28 mouse cellular contexts compared by ENCODE assay signal in genomic region chr11:52011011-52011410, GRCm38 (mm10). TPM values are rescaled to one million over a fixed set of nuclear protein-coding genes. Genes with fewer than 3 reads are reported as not detected.
DNase-seq lines count a peak whose midpoint lies in the region; ATAC-seq and TF ChIP-seq lines count a peak whose summit lies in the region.
"Had no signal": no experiment of that assay in that cellular context is flagged by ENCODE, and none has a peak within 500 bp of the region (broad histone marks: within the 10 kb centered on the region; RNA-seq: fewer than 3 reads in every experiment).

No protein-coding gene starts in this region.

- intact Hi-C loops in gastrocnemius, postnatal 14 days (cut with DNase I; ENCODE audit: low total_unique reads) = no loop called here

- H3K4me2 ChIP-seq in heart, postnatal 0 days (ENCODE audit: low read depth, low read length) = no peak overlapping the region
- peak overlapping the region; percentile 95 for H3K4me2 ChIP-seq in CH12.LX (ENCODE audit: insufficient read depth, low read depth, poor library complexity, severe bottlenecking)
- H3K4me2 ChIP-seq in forebrain, embryonic 13.5 days = no peak overlapping the region
- H3K4me2 ChIP-seq: embryonic facial prominence, embryonic 13.5 days; embryonic facial prominence, embryonic 15.5 days; forebrain, embryonic 12.5 days; forebrain, embryonic 15.5 days had no signal

- peak overlapping the region; percentile 49; the same call in 1 of the 2 replicates for H3K27ac ChIP-seq in heart, postnatal 0 days (ENCODE audit: low read depth)
- no peak overlapping the region for H3K27ac ChIP-seq in CH12.LX (ENCODE audit: insufficient read depth, low read depth)
- no peak overlapping the region for H3K27ac ChIP-seq in forebrain, embryonic 13.5 days
- H3K27ac ChIP-seq: embryonic facial prominence, embryonic 13.5 days; embryonic facial prominence, embryonic 15.5 days; forebrain, embryonic 10.5 days; forebrain, embryonic 12.5 days; forebrain, embryonic 15.5 days had no signal

- H3K9me3 ChIP-seq in heart, postnatal 0 days (replicated peaks; ENCODE audit: control insufficient read depth, low read length) = no peaks in the 10 kb centered on the region
- no peaks in the 10 kb centered on the region for H3K9me3 ChIP-seq in CH12.LX (replicated peaks; ENCODE audit: low read length)
- H3K9me3 ChIP-seq in forebrain, embryonic 13.5 days (replicated peaks) = no peaks in the 10 kb centered on the region
- H3K9me3 ChIP-seq: embryonic facial prominence, embryonic 13.5 days; embryonic facial prominence, embryonic 15.5 days; forebrain, embryonic 10.5 days; forebrain, embryonic 12.5 days; forebrain, embryonic 15.5 days had no signal

- no peak for TF ChIP-seq RAD21 in CH12.LX (IDR thresholded peaks at IDR 0.05; ENCODE audit: low read depth, low read length)

- no peak for DNase-seq in heart, postnatal 0 days (ENCODE audit: low spot score)
- no peak for DNase-seq in heart, adult 18-20 months
- DNase-seq in A20 (ENCODE audit: low read depth, low spot score) = peak; percentile 84
- DNase-seq in CH12.LX (ENCODE audit: extremely low read depth) = peak; percentile 78
- DNase-seq in brain, adult 2 months (ENCODE audit: low read depth, low spot score) = peak; percentile 19
- no peak for DNase-seq in gastrocnemius, postnatal 14 days
- no peak for DNase-seq in ovary, postnatal 10 days (ENCODE audit: low spot score)
- DNase-seq: adrenal gland, adult 8-10 months; adrenal gland, postnatal 14 days; adrenal gland, postnatal 36 days; B cell, adult 2 months; cerebellum, adult 11 months; cerebellum, adult 18-20 months; cerebellum, adult 8-10 months; cerebellum, adult 9-11 months; cerebellum, postnatal 14 days; cerebellum, postnatal 36 days; embryo, embryonic 11 days; forebrain, postnatal 0 days had no signal

- H3K4me3 ChIP-seq in heart, postnatal 0 days (ENCODE audit: low read depth, low read length) = no peak overlapping the region
- H3K4me3 ChIP-seq in CH12.LX (replicated peaks in 1 of 3; ENCODE audit: low read depth in 2 of 3, low read length in 2 of 3, poor library complexity in 1 of 3) = peak overlapping the region; percentile 5 to 37 (median 33)
- H3K4me3 ChIP-seq in forebrain, embryonic 13.5 days = no peak overlapping the region
- H3K4me3 ChIP-seq: embryonic facial prominence, embryonic 13.5 days; embryonic facial prominence, embryonic 15.5 days; erythroblast, embryonic 14.5 days; forebrain, embryonic 10.5 days; forebrain, embryonic 12.5 days; forebrain, embryonic 15.5 days had no signal

- H3K9ac ChIP-seq in heart, postnatal 0 days (replicated peaks; ENCODE audit: low read depth, low read length) = no peak overlapping the region
- H3K9ac ChIP-seq in CH12.LX (ENCODE audit: insufficient read depth, low read depth) = peak overlapping the region; percentile 72
- H3K9ac ChIP-seq in forebrain, embryonic 13.5 days = no peak overlapping the region
- H3K9ac ChIP-seq: embryonic facial prominence, embryonic 13.5 days; embryonic facial prominence, embryonic 15.5 days; forebrain, embryonic 12.5 days; forebrain, embryonic 15.5 days; forebrain, postnatal 0 days had no signal

- no peaks in the 10 kb centered on the region for H3K27me3 ChIP-seq in heart, postnatal 0 days (ENCODE audit: control insufficient read depth, insufficient read depth, low read length)
- H3K27me3 ChIP-seq in CH12.LX (replicated peaks) = no peaks in the 10 kb centered on the region
- no peaks in the 10 kb centered on the region for H3K27me3 ChIP-seq in forebrain, embryonic 13.5 days
- H3K27me3 ChIP-seq: embryonic facial prominence, embryonic 13.5 days; embryonic facial prominence, embryonic 15.5 days; forebrain, embryonic 12.5 days; forebrain, embryonic 15.5 days had no signal

- TF ChIP-seq CTCF in heart, postnatal 0 days (IDR thresholded peaks at IDR 0.05; ENCODE audit: low read depth) = no peak
- TF ChIP-seq CTCF in CH12.LX (conservative IDR thresholded peaks at IDR 0.05 in 1 of 2, IDR thresholded peaks at IDR 0.05 in 1 of 2; ENCODE audit: low read depth in 2 of 2, low read length in 2 of 2) = no peak

- 82% methylated on average over 11 of the region's 11 CpGs for WGBS in heart, postnatal 0 days
- WGBS in forebrain, embryonic 13.5 days = 89% methylated on average over 11 of the region's 11 CpGs

- in situ Hi-C loops in CH12.LX (cut with MboI; ENCODE audit: low pct_ligation_motif_present, low pct_unique_long_range_greater_than_20kb, low sequenced_read_pairs) = no loop called here

- dilution Hi-C loops in CH12.LX (cut with MboI; ENCODE audit: extremely low pct_ligation_motif_present, extremely low pct_unique_long_range_greater_than_20kb, low sequenced_read_pairs) = no loop called here

- no peaks in the 10 kb centered on the region; the same call in 1 of the 2 replicates for H3K36me3 ChIP-seq in heart, postnatal 0 days (replicated peaks; ENCODE audit: control insufficient read depth, insufficient read depth, low read length)
- peaks cover 0 to 15% of the 10 kb centered on the region in 2 experiments for H3K36me3 ChIP-seq in CH12.LX (replicated peaks in 1 of 2; ENCODE audit: control insufficient read depth in 1 of 2, insufficient read depth in 1 of 2, low read length in 1 of 2)
- H3K36me3 ChIP-seq in forebrain, embryonic 13.5 days (ENCODE audit: poor library complexity, severe bottlenecking) = 0 out of 2 replicates have a peak, but pooled peaks cover 8% of the 10 kb centered on the region
- H3K36me3 ChIP-seq: embryonic facial prominence, embryonic 15.5 days had no signal

- no peak for TF ChIP-seq EP300 in heart, postnatal 0 days (IDR thresholded peaks at IDR 0.05; ENCODE audit: low read depth)
- peak; percentile 60; the same call in 1 of the 2 replicates for TF ChIP-seq EP300 in CH12.LX (IDR thresholded peaks at IDR 0.05; ENCODE audit: low read length)

- ATAC-seq in heart, postnatal 0 days (ENCODE audit: insufficient read depth, low read depth) = no peak
- ATAC-seq in forebrain, embryonic 13.5 days = no peak
- ATAC-seq: activated CD4-positive, CD25-positive, alpha-beta regulatory T cell, adult 4 months; CD4-positive, CD25-positive, alpha-beta regulatory T cell, adult 4 months; forebrain, embryonic 15.5 days; forebrain, postnatal 0 days had no signal

- H3K4me1 ChIP-seq in heart, postnatal 0 days (ENCODE audit: control insufficient read depth, insufficient read depth) = 0 out of 2 replicates have a peak, but pooled peaks cover 7% of the 10 kb centered on the region
- peaks cover 12 to 37% of the 10 kb centered on the region in 2 experiments for H3K4me1 ChIP-seq in CH12.LX (ENCODE audit: control insufficient read depth in 1 of 2, insufficient read depth in 2 of 2)
- peaks cover 4% of the 10 kb centered on the region; the same call in 1 of the 2 replicates for H3K4me1 ChIP-seq in forebrain, embryonic 13.5 days
- H3K4me1 ChIP-seq: embryonic facial prominence, embryonic 15.5 days; forebrain, embryonic 10.5 days; forebrain, embryonic 12.5 days; forebrain, embryonic 15.5 days had no signal

- H3K79me2 ChIP-seq in CH12.LX (replicated peaks; ENCODE audit: control insufficient read depth, extremely low read depth, insufficient read depth, poor library complexity, severe bottlenecking) = no peaks in the 10 kb centered on the region

- peak; percentile 47 for TF ChIP-seq POLR2A in CH12.LX (IDR thresholded peaks at IDR 0.05; ENCODE audit: low read depth, low read length)

TF ChIP-seq in CH12.LX, 34 proteins besides CTCF, POLR2A, EP300 and RAD21 (continues in another document):
- no peak for TF ChIP-seq USF1 (IDR thresholded peaks at IDR 0.05; ENCODE audit: low read depth, low read length)
- peak; percentile 36; the same call in 1 of the 2 replicates for TF ChIP-seq NELFE (IDR thresholded peaks at IDR 0.05; ENCODE audit: low read depth, low read length)
- TF ChIP-seq PAX5 (IDR thresholded peaks at IDR 0.05; ENCODE audit: low read length) = no peak
- peak; percentile 36; the same call in 1 of the 2 replicates for TF ChIP-seq ETS1 (conservative IDR thresholded peaks at IDR 0.05; ENCODE audit: low read depth, low read length)
- peak; percentile 37; the same call in 1 of the 2 replicates for TF ChIP-seq MEF2A (IDR thresholded peaks at IDR 0.05; ENCODE audit: borderline replicate concordance, low read depth, low read length)
- no peak for TF ChIP-seq SMC3 (IDR thresholded peaks at IDR 0.05; ENCODE audit: low read depth, low read length)
- no peak for TF ChIP-seq MAFK (IDR thresholded peaks at IDR 0.05; ENCODE audit: insufficient replicate concordance, low read length)
- no peak for TF ChIP-seq UBTF (IDR thresholded peaks at IDR 0.05; ENCODE audit: low read depth, low read length)
- TF ChIP-seq SIN3A (IDR thresholded peaks at IDR 0.05; ENCODE audit: low read length) = 0 out of 2 replicates have a peak, but pooled peaks have one; percentile 27
- no peak for TF ChIP-seq POLR2AphosphoS2 (IDR thresholded peaks at IDR 0.05; ENCODE audit: low read depth, low read length)

RNA-seq across cellular contexts. Expression of gene Cdkl3, which starts 7.0 kb away (rescaled TPM):
- 2.3 and 5.6 TPM in 2 replicates for total RNA-seq in heart, postnatal 0 days (2014; rRNA removed; ENCODE audit: low replicate concordance)
- 13.1 and 16.3 TPM in 2 replicates for polyA plus RNA-seq in heart, postnatal 0 days (2015; fragmentation: Nextera tagmentation; extraction: Ambion mirVana)
- total RNA-seq in heart, adult 18-20 months (2021) = 1 to 10 TPM; 3.6 to 5.1 TPM
- total RNA-seq in CH12.LX (2012; rRNA removed) (4.3 and 4.4 TPM in 2 replicates), CH12.LX (2014; rRNA removed) (8.2 and 9.7 TPM in 2 replicates)
- polyA plus RNA-seq in CH12.LX (2012; ENCODE audit: insufficient read length, low read depth) = 7.3 and 8.0 TPM in 2 replicates
- 1 to 10 TPM; 2.8 to 4.2 TPM for total RNA-seq in gastrocnemius, postnatal 14 days (2021)
- polyA plus RNA-seq in forebrain, embryonic 13.5 days (2015; fragmentation: Nextera tagmentation; extraction: Ambion mirVana) = 15.0 and 21.4 TPM in 2 replicates
- polyA plus RNA-seq: erythroblast, embryonic 14.5 days had no signal

RNA-seq across cellular contexts. Expression of gene Ube2b, which starts 10.4 kb away (rescaled TPM):
- 169 and 261 TPM in 2 replicates for total RNA-seq in heart, postnatal 0 days (2014; rRNA removed; ENCODE audit: low replicate concordance)
- 404 and 412 TPM in 2 replicates for polyA plus RNA-seq in heart, postnatal 0 days (2015; fragmentation: Nextera tagmentation; extraction: Ambion mirVana)
- 100 to 1,000 TPM; 265 to 312 TPM for total RNA-seq in heart, adult 18-20 months (2021)
- total RNA-seq in CH12.LX (2012; rRNA removed) (70.5 and 76.7 TPM in 2 replicates), CH12.LX (2014; rRNA removed) (230 and 250 TPM in 2 replicates)
- polyA plus RNA-seq in CH12.LX (2012; ENCODE audit: insufficient read length, low read depth) = 226 and 278 TPM in 2 replicates
- total RNA-seq in gastrocnemius, postnatal 14 days (2021) = 100 to 1,000 TPM; 248 to 274 TPM
- 276 and 301 TPM in 2 replicates for polyA plus RNA-seq in forebrain, embryonic 13.5 days (2015; fragmentation: Nextera tagmentation; extraction: Ambion mirVana)

RNA-seq across cellular contexts. Expression of gene Cdkn2aipnl, which starts 43.5 kb away (rescaled TPM):
- total RNA-seq in heart, postnatal 0 days (2014; rRNA removed; ENCODE audit: low replicate concordance) = 37.6 and 58.0 TPM in 2 replicates
- 40.7 and 46.9 TPM in 2 replicates for polyA plus RNA-seq in heart, postnatal 0 days (2015; fragmentation: Nextera tagmentation; extraction: Ambion mirVana)
- total RNA-seq in heart, adult 18-20 months (2021) = 10 to 100 TPM; 10.5 to 11.3 TPM
- total RNA-seq in CH12.LX (2012; rRNA removed) = 170 and 172 TPM in 2 replicates
- 256 and 271 TPM in 2 replicates for total RNA-seq in CH12.LX (2014; rRNA removed)
- 200 and 219 TPM in 2 replicates for polyA plus RNA-seq in CH12.LX (2012; ENCODE audit: insufficient read length, low read depth)
- total RNA-seq in gastrocnemius, postnatal 14 days (2021) = 10 to 100 TPM; 14.8 to 16.2 TPM
- 114 and 121 TPM in 2 replicates for polyA plus RNA-seq in forebrain, embryonic 13.5 days (2015; fragmentation: Nextera tagmentation; extraction: Ambion mirVana)

Comparison
In these comparisons a context has a peak if more than half of its experiments do, and no peak if none do; other contexts are left out.
1. DNase-seq: peak in A20 (single experiment), CH12.LX (single experiment) and brain, adult 2 months (single experiment); none in heart, postnatal 0 days (single experiment), heart, adult 18-20 months (0 of 2), gastrocnemius, postnatal 14 days (single experiment) and ovary, postnatal 10 days (single experiment).
2. H3K4me3 ChIP-seq: peak in CH12.LX (3 of 3); none in heart, postnatal 0 days (single experiment) and forebrain, embryonic 13.5 days (single experiment).